Mouse (Mus musculus) stomach, embryonic 14.5 days (tissue): ENCODE measurements around the gene Ercc6l2. TPM values are rescaled to one million over a fixed set of nuclear protein-coding genes. Genes with fewer than 3 reads are reported as not detected.

ENCODE experiments used
- ATAC-seq: fragments of 200-750 bp; cut with Nextera tagmentation; 2 replicates; pipeline ENCODE4 v1.8.0; 2017; ENCODE audit warnings: low read depth, moderate TSS enrichment; ENCODE audit not compliant: insufficient number of reproducible peaks, insufficient read depth, low FRiP score
- H3K27ac ChIP-seq: fragments of 300-500 bp; sonication (generic); 2 replicates; pipeline ENCODE4 v1.5.1; 2014; ENCODE audit warnings: mild to moderate bottlenecking, low read length, moderate library complexity, mixed read lengths
- H3K27me3 ChIP-seq: fragments of 300-500 bp; sonication (generic); 2 replicates; pipeline ENCODE4 v1.6.1; 2014; ENCODE audit warnings: low read length, control low read depth, mixed read lengths; ENCODE audit not compliant: control insufficient read depth, insufficient read depth
- H3K36me3 ChIP-seq: fragments of 300-500 bp; sonication (generic); 2 replicates; pipeline ENCODE4 v1.6.1; 2014; ENCODE audit warnings: mild to moderate bottlenecking, control low read depth, low read length, moderate library complexity, mixed read lengths; ENCODE audit not compliant: control insufficient read depth, insufficient read depth
- H3K4me1 ChIP-seq: fragments of 300-500 bp; sonication (generic); 2 replicates; pipeline ENCODE4 v1.6.1; 2014; ENCODE audit warnings: low read length, control low read depth, mixed read lengths; ENCODE audit not compliant: control insufficient read depth, insufficient read depth
- H3K4me2 ChIP-seq: fragments of 300-500 bp; sonication (generic); replicated peaks from 2 replicates; pipeline ENCODE4 v1.6.1; 2014; ENCODE audit warnings: low read depth, low read length, control low read depth
- H3K4me3 ChIP-seq: fragments of 300-500 bp; sonication (generic); 2 replicates; pipeline ENCODE4 v1.5.1; 2014; ENCODE audit warnings: low read depth, low read length, control low read depth
- H3K9ac ChIP-seq: fragments of 300-500 bp; sonication (generic); replicated peaks from 2 replicates; pipeline ENCODE4 v1.6.1; 2014; ENCODE audit warnings: low read depth, mild to moderate bottlenecking, control low read depth, low read length, moderate library complexity, mixed read lengths
- H3K9me3 ChIP-seq: fragments of 300-500 bp; sonication (generic); 2 replicates; pipeline ENCODE4 v1.6.1; 2016; ENCODE audit warnings: low read depth, low read length, control low read depth; ENCODE audit not compliant: control insufficient read depth
- WGBS: fragments of 180-500 bp; shearing (Covaris S2); extraction: QIAGEN DNeasy Blood & Tissue Kit; methylation state at CpG from one replicate; pipeline ENCODE4 v1.1.7; 2014; 5-methylcytosine and 5-hydroxymethylcytosine counted together
- polyA plus RNA-seq: library from polyadenylated mRNA; unstranded; fragments of >200 nt; fragmentation: Nextera tagmentation; extraction: Ambion mirVana; gene quantifications from 2 replicates; pipeline ENCODE4 v1.2.1, GENCODE M21; 2014

Gene Ercc6l2
- 29.2 and 29.9 TPM in 2 replicates for polyA plus RNA-seq

- under 1% methylated on average over 87 of the region's 87 CpGs for WGBS
- peak; percentile 98 for ATAC-seq
- H3K9me3 ChIP-seq, result no peaks in the 10 kb centered on the region
Observed at GRCm38 (mm10) chr13:63814746-63815681, at the start of gene Ercc6l2. TSS of gene Ercc6l2 (plus strand) at chr13:63815240.

GRCm38 (mm10) chr13:63766065-63766464 lies 49.0 kb upstream of the Ercc6l2 start:
- 39% methylated on average over 11 of the region's 11 CpGs for WGBS
- H3K27ac ChIP-seq, result no peak overlapping the region

More at GRCm38 (mm10) chr13:63814746-63815681, at the start of gene Ercc6l2:
- H3K9ac ChIP-seq, result peak within 1 kb of the TSS; percentile 73
- peak within 1 kb of the TSS; percentile 89 for H3K27ac ChIP-seq
- H3K36me3 ChIP-seq, result no peaks in the 10 kb centered on the region
- H3K4me1 ChIP-seq, result no peaks in the 10 kb centered on the region
- H3K4me3 ChIP-seq, result peak within 1 kb of the TSS; percentile 61
- H3K27me3 ChIP-seq, result no peaks in the 10 kb centered on the region
- peak within 1 kb of the TSS; percentile 74 for H3K4me2 ChIP-seq

GRCm38 (mm10) chr13:63771009-63771408 lies 44.0 kb upstream of the Ercc6l2 start:
- Histone ChIP-seq H3K4me3 (no peak overlapping the region), H3K27me3 (no peaks in the 10 kb centered on the region), H3K27ac (no peak overlapping the region), H3K4me2 (no peak overlapping the region), H3K4me1 (0 out of 2 replicates have a peak, but pooled peaks cover 6% of the 10 kb centered on the region), H3K9ac (no peak overlapping the region), H3K9me3 (no peaks in the 10 kb centered on the region), H3K36me3 (no peaks in the 10 kb centered on the region)
- no peak for ATAC-seq
- WGBS, result 49% methylated on average over 3 of the region's 3 CpGs

More at GRCm38 (mm10) chr13:63766065-63766464, 49.0 kb upstream of the Ercc6l2 start:
- Histone ChIP-seq H3K4me2 (no peak overlapping the region), H3K27me3 (no peaks in the 10 kb centered on the region), H3K4me3 (no peak overlapping the region), H3K9ac (no peak overlapping the region), H3K9me3 (no peaks in the 10 kb centered on the region), H3K36me3 (no peaks in the 10 kb centered on the region), H3K4me1 (0 out of 2 replicates have a peak, but pooled peaks cover 7% of the 10 kb centered on the region)
- peak; percentile 78 for ATAC-seq

GRCm38 (mm10) chr13:63778925-63779324 lies 36.1 kb upstream of the Ercc6l2 start:
- no peaks in the 10 kb centered on the region for H3K27me3 ChIP-seq
- no peak for ATAC-seq
- 76% methylated on average over 4 of the region's 4 CpGs for WGBS
- H3K4me2 ChIP-seq, result no peak overlapping the region
- H3K36me3 ChIP-seq, result no peaks in the 10 kb centered on the region
- H3K4me3 ChIP-seq, result no peak overlapping the region
- H3K9me3 ChIP-seq, result no peaks in the 10 kb centered on the region
- no peak overlapping the region for H3K9ac ChIP-seq
- H3K4me1 ChIP-seq, result no peaks in the 10 kb centered on the region
- H3K27ac ChIP-seq, result no peak overlapping the region

DNA sequence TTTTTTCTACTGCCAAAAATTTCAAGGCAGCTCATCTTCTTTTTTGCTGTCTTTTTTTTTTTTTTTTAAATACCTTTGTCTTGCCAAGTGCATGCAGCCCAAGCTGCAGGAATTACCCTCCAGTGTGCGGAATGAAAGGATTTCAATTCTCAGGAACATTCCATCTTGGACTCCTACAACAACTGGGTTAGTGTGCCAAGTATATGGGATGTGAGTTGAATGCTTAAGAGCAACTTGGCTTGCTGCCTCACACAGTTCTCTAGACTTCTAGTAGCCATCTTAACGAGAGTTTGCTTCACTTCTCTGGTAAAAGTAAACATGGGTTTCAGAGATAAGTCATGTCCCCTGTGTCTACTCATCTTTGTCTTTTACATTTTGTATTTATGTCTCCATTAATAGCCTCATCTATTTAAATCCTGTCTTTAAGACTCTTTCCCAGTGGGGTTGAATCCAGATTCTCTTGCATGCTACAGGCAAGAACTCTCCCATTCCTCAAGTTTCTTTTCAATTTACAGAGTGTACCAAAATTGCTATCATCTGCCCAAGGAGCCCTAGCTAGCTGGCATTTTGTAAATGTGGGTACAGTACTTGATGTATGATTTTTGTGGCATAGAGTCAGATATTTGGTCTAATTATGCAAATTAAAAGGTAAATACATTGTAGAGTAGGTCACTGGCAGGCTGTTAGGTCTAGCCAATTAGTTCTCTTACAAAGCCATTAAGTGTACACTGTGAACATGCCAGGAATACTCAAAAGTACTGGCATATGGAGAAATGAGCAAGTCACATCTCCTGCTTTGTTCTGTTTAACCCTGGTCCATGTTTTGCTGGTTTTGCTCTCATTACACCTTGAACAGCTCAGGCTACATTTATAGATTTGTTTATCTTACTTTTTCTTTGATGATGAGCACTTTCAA lies 35.4 kb upstream of the Ercc6l2 start:
- no peak overlapping the region for H3K4me2 ChIP-seq
- H3K4me1 ChIP-seq, result no peaks in the 10 kb centered on the region
- no peak for ATAC-seq
- H3K36me3 ChIP-seq, result no peaks in the 10 kb centered on the region
- no peak overlapping the region for H3K27ac ChIP-seq
- no peak overlapping the region for H3K9ac ChIP-seq
- no peak overlapping the region for H3K4me3 ChIP-seq
- WGBS, result 42% methylated on average over 2 of the region's 2 CpGs
- no peaks in the 10 kb centered on the region for H3K27me3 ChIP-seq
- H3K9me3 ChIP-seq, result no peaks in the 10 kb centered on the region

GRCm38 (mm10) chr13:63792234-63792831 lies 22.7 kb upstream of the Ercc6l2 start:
- WGBS, result 94% methylated on average over 2 of the region's 2 CpGs

DNA sequence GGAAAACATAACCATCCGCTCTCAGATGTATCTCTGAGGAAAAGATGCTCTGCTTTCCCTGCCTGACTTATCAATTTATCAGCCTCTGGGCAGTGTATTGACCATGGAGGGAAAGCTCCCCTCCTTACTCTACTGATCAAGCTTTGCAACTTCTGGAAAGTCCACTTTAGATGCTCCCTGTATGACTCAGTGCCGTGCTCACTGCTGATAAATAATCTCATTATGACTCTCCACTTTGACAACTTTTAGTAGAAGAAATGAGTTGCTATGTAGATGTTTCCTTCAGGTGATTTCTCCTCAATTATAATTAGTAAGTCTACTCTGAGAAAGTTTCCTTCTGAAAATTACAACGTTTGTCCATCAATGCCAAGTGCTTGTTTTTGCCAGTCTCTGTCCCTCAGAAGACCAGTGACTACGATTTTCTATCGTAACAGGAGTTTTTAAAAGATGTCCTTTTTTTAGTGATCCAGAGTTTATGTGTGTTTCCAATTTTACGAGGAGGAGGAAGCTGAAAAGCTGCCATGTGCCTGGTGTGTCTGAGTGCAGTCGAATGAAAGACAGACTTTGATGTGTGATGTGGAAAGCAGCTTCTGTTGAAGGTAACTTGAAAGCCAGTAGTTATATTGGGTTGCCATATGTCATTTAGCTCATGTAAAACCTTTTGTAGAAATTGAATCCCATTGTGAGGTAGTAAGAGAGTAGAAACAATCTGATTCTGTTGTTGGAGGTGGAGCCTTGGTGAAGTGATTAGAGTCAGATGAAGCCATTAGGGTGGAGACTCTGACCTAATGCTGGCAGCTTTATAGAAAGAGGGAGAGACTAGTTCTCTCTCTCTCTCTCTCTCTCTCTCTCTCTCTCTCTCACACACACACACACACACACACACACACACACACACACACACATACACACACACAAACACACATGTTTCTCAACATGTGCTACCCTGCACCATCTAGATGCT lies 21.4 kb upstream of the Ercc6l2 start:
- Histone ChIP-seq H3K27me3 (no peaks in the 10 kb centered on the region), H3K4me1 (no peaks in the 10 kb centered on the region), H3K4me3 (no peak overlapping the region), H3K4me2 (no peak overlapping the region), H3K9me3 (no peaks in the 10 kb centered on the region), H3K27ac (no peak overlapping the region), H3K36me3 (no peaks in the 10 kb centered on the region), H3K9ac (no peak overlapping the region)
- 81% methylated on average over 7 of the region's 7 CpGs for WGBS
- ATAC-seq, result no peak

More at GRCm38 (mm10) chr13:63792234-63792831, 22.7 kb upstream of the Ercc6l2 start:
- Histone ChIP-seq H3K9me3 (no peaks in the 10 kb centered on the region), H3K27me3 (no peaks in the 10 kb centered on the region), H3K4me2 (no peak overlapping the region), H3K9ac (no peak overlapping the region), H3K4me3 (no peak overlapping the region), H3K4me1 (no peaks in the 10 kb centered on the region), H3K36me3 (no peaks in the 10 kb centered on the region), H3K27ac (no peak overlapping the region)
- ATAC-seq, result no peak
